Mouse (Mus musculus) limb, embryonic 12.5 days (tissue): ENCODE measurements around the gene Axin1. TPM values are rescaled to one million over a fixed set of nuclear protein-coding genes. Genes with fewer than 3 reads are reported as not detected.

ENCODE experiments used
- ATAC-seq: fragments of 200-750 bp; cut with Nextera tagmentation; 2 replicates; pipeline ENCODE4 v1.8.0; 2017; ENCODE audit warnings: low read depth, moderate TSS enrichment; ENCODE audit not compliant: insufficient number of reproducible peaks, insufficient read depth, low FRiP score, low TSS enrichment
- H3K27ac ChIP-seq: fragments of 300-500 bp; sonication (generic); 2 replicates; pipeline ENCODE4 v1.5.1; 2016; ENCODE audit warnings: mild to moderate bottlenecking, moderate library complexity
- H3K27me3 ChIP-seq: fragments of 300-500 bp; sonication (generic); 2 replicates; pipeline ENCODE4 v1.6.1; 2016; ENCODE audit warnings: mild to moderate bottlenecking, moderate library complexity
- H3K36me3 ChIP-seq: fragments of 300-500 bp; sonication (generic); 2 replicates; pipeline ENCODE4 v1.6.1; 2016; ENCODE audit warnings: mild to moderate bottlenecking, moderate library complexity
- H3K4me1 ChIP-seq: fragments of 300-500 bp; sonication (generic); replicated peaks from 2 replicates; pipeline ENCODE4 v1.6.1; 2016
- H3K4me2 ChIP-seq: fragments of 300-500 bp; sonication (generic); 2 replicates; pipeline ENCODE4 v1.6.1; 2016; ENCODE audit warnings: mild to moderate bottlenecking, moderate library complexity
- H3K4me3 ChIP-seq: fragments of 300-500 bp; sonication (generic); replicated peaks from 2 replicates; pipeline ENCODE4 v1.5.1; 2016; ENCODE audit warnings: mild to moderate bottlenecking
- H3K9ac ChIP-seq: fragments of 300-500 bp; sonication (generic); replicated peaks from 2 replicates; pipeline ENCODE4 v1.6.1; 2016; ENCODE audit warnings: mild to moderate bottlenecking, moderate library complexity
- H3K9me3 ChIP-seq: fragments of 300-500 bp; sonication (generic); 2 replicates; pipeline ENCODE4 v1.6.1; 2016; ENCODE audit warnings: mild to moderate bottlenecking, moderate library complexity
- WGBS: fragments of 180-500 bp; shearing (Covaris S2); methylation state at CpG from one replicate; pipeline ENCODE4 v1.1.7; 2016; 5-methylcytosine and 5-hydroxymethylcytosine counted together
- polyA plus RNA-seq: library from polyadenylated mRNA; unstranded; fragments of >200 nt; fragmentation: Nextera tagmentation; extraction: Ambion mirVana; gene quantifications from 2 replicates; pipeline ENCODE4 v1.2.1, GENCODE M21; 2016

Axin1 gene
- polyA plus RNA-seq, 1 experiment from 2014 or later = 28.3 TPM

DNA sequence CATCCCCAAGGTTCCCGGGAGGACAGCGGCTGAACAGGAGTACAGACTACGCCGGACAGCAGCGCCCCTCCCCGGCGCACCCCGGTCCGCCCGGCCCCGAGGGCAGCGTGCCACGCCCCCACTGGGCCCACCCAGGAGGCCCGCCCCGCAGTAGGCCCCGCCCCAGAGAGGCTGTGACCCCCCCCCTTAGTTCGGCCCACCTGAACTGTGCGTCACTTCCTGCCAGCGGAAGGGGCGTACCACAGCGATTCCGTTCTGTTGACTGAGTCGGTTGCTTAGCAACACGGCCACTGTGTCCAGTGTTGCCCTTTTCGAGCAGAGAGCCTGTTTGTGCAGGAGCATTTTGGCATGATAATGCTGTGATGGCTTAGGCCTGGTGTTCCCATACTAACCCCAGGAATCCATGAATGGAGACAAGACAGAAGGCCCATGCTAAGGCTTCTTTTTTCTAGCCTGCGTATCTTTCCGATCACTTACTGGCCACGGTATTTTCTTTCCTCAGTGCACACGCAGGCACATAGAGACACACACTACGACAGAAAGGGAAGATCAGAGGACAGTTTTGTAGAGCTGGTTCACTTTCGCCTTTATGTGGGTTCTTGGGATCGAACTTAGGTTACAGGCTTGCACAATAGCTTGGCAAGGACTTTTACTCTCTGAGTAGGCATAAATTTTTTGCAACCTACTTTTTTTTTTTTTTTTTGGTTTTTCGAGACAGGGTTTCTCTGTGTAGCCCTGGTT lies 105.8 kb downstream of the Axin1 start, which contains the start of gene Fam234a:
Fam234a (minus strand) TSS at position 142 of the 741 bp plus-strand sequence.
- Histone ChIP-seq H3K9me3 (no peaks in the 10 kb centered on the region), H3K36me3 (no peaks in the 10 kb centered on the region), H3K27me3 (no peaks in the 10 kb centered on the region), H3K4me1 (peaks cover 8% of the 10 kb centered on the region; the same call in 1 of the 2 replicates), H3K9ac (peak within 1 kb of the TSS; percentile 73), H3K27ac (peak within 1 kb of the TSS; percentile 72), H3K4me3 (peak within 1 kb of the TSS; percentile 70), H3K4me2 (peak within 1 kb of the TSS; percentile 76)
- WGBS = 9% methylated on average over 33 of the region's 33 CpGs
- peak; percentile 96 for ATAC-seq

Other genes starting within 250 kb of the Axin1 start
- 35.7 and 39.1 TPM in 2 replicates for gene Rab40c, start 219.0 kb upstream of the Axin1 start, polyA plus RNA-seq
- 47.3 and 52.4 TPM in 2 replicates for gene Pigq, start 193.8 kb upstream of the Axin1 start, polyA plus RNA-seq
- gene Nhlrc4, start 193.7 kb upstream of the Axin1 start, polyA plus RNA-seq = 0.13 and 0.74 TPM in 2 replicates
- 0.10 and 0.27 TPM in 2 replicates for gene A930017K11Rik, start 186.1 kb upstream of the Axin1 start, polyA plus RNA-seq
- gene Capn15, start 152.9 kb upstream of the Axin1 start, polyA plus RNA-seq = 32.8 and 33.9 TPM in 2 replicates
- gene Rab11fip3, start 69.1 kb upstream of the Axin1 start, polyA plus RNA-seq = 25.0 and 26.9 TPM in 2 replicates
- gene Decr2, start 48.4 kb upstream of the Axin1 start, polyA plus RNA-seq = 29.4 and 31.7 TPM in 2 replicates
- 124 and 132 TPM in 2 replicates for gene Nme4, start 43.1 kb upstream of the Axin1 start, polyA plus RNA-seq
- 0.55 and 0.87 TPM in 2 replicates for gene Tmem8, start 25.4 kb upstream of the Axin1 start, polyA plus RNA-seq
- 203 and 218 TPM in 2 replicates for gene Mrpl28, start 15.2 kb upstream of the Axin1 start, polyA plus RNA-seq
- gene Pdia2, start 60.4 kb downstream of the Axin1 start, polyA plus RNA-seq = 0.13 and 0.17 TPM in 2 replicates
- 4.7 and 5.3 TPM in 2 replicates for gene Rgs11, start 64.3 kb downstream of the Axin1 start, polyA plus RNA-seq
- gene Arhgdig, start 69.1 kb downstream of the Axin1 start, polyA plus RNA-seq = 4.9 and 5.6 TPM in 2 replicates
- gene Fam234a, start 105.6 kb downstream of the Axin1 start, polyA plus RNA-seq = 36.4 and 36.6 TPM in 2 replicates
- 155 and 164 TPM in 2 replicates for gene Luc7l, start 114.2 kb downstream of the Axin1 start, polyA plus RNA-seq